Mouse (Mus musculus) midbrain, embryonic 14.5 days (tissue): ENCODE results near the gene Slc6a19. TPM values are rescaled to one million over a fixed set of nuclear protein-coding genes. Genes with fewer than 3 reads are reported as not detected.
"Not testable (repeated sequence)": the region's sequence is repeated elsewhere in the genome, so short reads cannot be mapped to it uniquely, and the experiment has no call there.

Source experiments
- ATAC-seq: fragments of 200-750 bp; cut with Nextera tagmentation; 2 replicates; pipeline ENCODE4 v1.8.0; 2017; ENCODE audit warnings: moderate number of reproducible peaks, moderate library complexity; ENCODE audit not compliant: low FRiP score, low TSS enrichment
- DNase-seq: peaks from one replicate; pipeline ENCODE4 v3.0.0-alpha.2; 2015
- H3K27ac ChIP-seq: fragments of 300-500 bp; sonication (generic); replicated peaks from 2 replicates; pipeline ENCODE4 v1.5.1; 2014; ENCODE audit warnings: mild to moderate bottlenecking, low read depth, low read length, moderate library complexity
- H3K27me3 ChIP-seq: fragments of 300-500 bp; sonication (generic); 2 replicates; pipeline ENCODE4 v1.6.1; 2014; ENCODE audit warnings: low read length, control low read depth, mixed read lengths; ENCODE audit not compliant: control insufficient read depth, insufficient read depth
- H3K36me3 ChIP-seq: fragments of 300-500 bp; sonication (generic); 2 replicates; pipeline ENCODE4 v1.6.1; 2014; ENCODE audit warnings: low read length, control low read depth; ENCODE audit not compliant: control insufficient read depth, insufficient read depth
- H3K4me1 ChIP-seq: fragments of 300-500 bp; sonication (generic); 2 replicates; pipeline ENCODE4 v1.6.1; 2014; ENCODE audit warnings: mild to moderate bottlenecking, antibody characterized with exemption, low read length, control low read depth; ENCODE audit not compliant: control insufficient read depth, insufficient read depth
- H3K4me2 ChIP-seq: fragments of 300-500 bp; sonication (generic); 2 replicates; pipeline ENCODE4 v1.6.1; 2014; ENCODE audit warnings: mild to moderate bottlenecking, low read length, moderate library complexity
- H3K4me3 ChIP-seq: fragments of 300-500 bp; sonication (generic); replicated peaks from 2 replicates; pipeline ENCODE4 v1.5.1; 2014; ENCODE audit warnings: low read depth, low read length
- H3K9ac ChIP-seq: fragments of 300-500 bp; sonication (generic); replicated peaks from 2 replicates; pipeline ENCODE4 v1.6.1; 2014; ENCODE audit warnings: mild to moderate bottlenecking, low read length, moderate library complexity
- H3K9me3 ChIP-seq: fragments of 300-500 bp; sonication (generic); 2 replicates; pipeline ENCODE4 v1.6.1; 2016; ENCODE audit warnings: low read length, control low read depth, mixed read lengths; ENCODE audit not compliant: control insufficient read depth
- WGBS: fragments of 180-500 bp; shearing (Covaris S2); extraction: QIAGEN DNeasy Blood & Tissue Kit; methylation state at CpG from one replicate; pipeline ENCODE4 v1.1.7; 2014; 5-methylcytosine and 5-hydroxymethylcytosine counted together
- polyA plus RNA-seq: library from polyadenylated mRNA; unstranded; fragments of >200 nt; fragmentation: Nextera tagmentation; extraction: Ambion mirVana; gene quantifications from 2 replicates; pipeline ENCODE4 v1.2.1, GENCODE M21; 2014

The Slc6a19 gene
- polyA plus RNA-seq: 0.18 and 0.19 TPM in 2 replicates

DNA sequence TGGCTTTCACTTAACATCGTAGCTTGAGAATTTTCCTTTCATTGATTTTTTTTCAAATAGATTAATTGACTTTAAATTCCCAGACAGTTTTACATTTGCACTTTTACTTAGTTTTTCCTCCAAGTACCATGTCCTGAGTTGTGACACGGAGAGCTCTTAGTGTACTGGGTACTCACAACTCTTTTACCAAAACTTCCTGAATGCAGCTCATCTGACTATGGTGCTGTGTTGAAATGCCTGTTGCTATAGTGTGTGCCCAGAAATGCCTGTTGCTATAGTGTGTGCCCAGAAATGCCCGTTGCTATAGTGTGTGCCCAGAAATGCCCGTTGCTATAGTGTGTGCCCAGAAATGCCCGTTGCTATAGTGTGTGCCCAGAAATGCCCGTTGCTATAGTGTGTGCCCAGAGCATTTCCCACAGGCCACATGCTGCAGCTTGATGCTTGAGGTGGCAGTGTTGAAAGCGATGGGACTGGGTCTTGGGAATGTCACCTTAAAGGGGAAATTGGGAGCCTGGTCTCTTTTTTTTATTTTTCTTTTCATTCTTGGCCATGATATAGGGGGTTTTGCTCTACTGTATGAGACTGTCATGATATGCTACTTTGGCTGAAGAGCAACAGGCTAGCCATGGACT lies at the start of gene Slc6a19:
Gene Slc6a19, minus strand, starts transcription at position 172 of the 632 bp plus-strand sequence.
- no peak for DNase-seq
- no peak for ATAC-seq
- Histone ChIP-seq H3K9me3 (no peaks in the 10 kb centered on the region), H3K4me2 (no peak within 1 kb of the TSS), H3K27me3 (no peaks in the 10 kb centered on the region), H3K9ac (no peak within 1 kb of the TSS), H3K4me3 (no peak within 1 kb of the TSS), H3K4me1 (no peaks in the 10 kb centered on the region), H3K36me3 (no peaks in the 10 kb centered on the region), H3K27ac (no peak within 1 kb of the TSS)
- 83% methylated on average over 7 of the region's 7 CpGs for WGBS

DNA sequence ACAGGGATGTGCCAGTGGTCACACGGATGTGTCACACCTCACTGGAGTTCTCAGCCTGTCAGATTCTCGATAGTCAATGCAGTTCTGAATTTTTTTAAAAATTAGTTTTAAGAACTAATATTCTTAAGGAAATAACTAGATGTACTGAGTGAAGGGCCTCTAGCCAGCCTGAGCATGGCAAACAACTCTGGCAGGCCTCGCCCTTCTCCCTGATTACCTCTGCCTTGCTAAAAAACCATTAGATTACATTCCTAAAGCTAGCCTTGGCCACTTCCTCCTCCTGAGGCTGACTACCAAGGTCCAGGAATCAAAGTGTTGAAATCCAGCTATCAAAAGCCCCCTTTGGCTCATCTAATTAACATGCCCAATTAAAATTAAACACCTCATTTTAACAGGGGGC lies 46.6 kb upstream of the Slc6a19 start:
- H3K36me3 ChIP-seq: no peaks in the 10 kb centered on the region
- H3K4me2 ChIP-seq: no peak overlapping the region
- no peak overlapping the region for H3K27ac ChIP-seq
- no peak overlapping the region for H3K4me3 ChIP-seq
- H3K27me3 ChIP-seq: no peaks in the 10 kb centered on the region
- H3K9ac ChIP-seq: no peak overlapping the region
- DNase-seq (no peak), ATAC-seq (no peak)
- H3K4me1 ChIP-seq: no peaks in the 10 kb centered on the region
- 94% methylated on average over 3 of the region's 3 CpGs for WGBS
- no peaks in the 10 kb centered on the region for H3K9me3 ChIP-seq

DNA sequence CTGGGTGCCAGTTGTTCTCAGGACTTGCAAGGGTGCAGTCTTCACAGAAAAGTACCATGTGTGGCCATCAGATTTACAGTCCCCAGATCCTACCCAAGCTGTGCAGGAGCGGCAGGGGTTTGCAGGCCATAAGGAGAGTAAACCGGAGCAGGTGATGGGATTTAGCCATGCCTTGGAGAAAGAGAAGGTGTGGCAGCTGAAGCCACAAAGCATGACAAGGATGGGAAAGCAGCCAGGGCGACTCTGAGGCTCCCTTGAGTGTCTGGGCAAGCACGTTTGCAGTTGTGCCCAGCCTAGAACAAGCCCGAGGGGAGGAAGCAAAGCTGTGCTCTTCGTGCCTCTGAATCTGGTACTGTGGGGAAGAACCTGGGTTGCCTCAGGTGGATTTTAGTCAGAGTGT lies 45.8 kb upstream of the Slc6a19 start:
- ATAC-seq (no peak), DNase-seq (no peak)
- Histone ChIP-seq H3K9ac (no peak overlapping the region), H3K4me2 (no peak overlapping the region), H3K27ac (no peak overlapping the region), H3K36me3 (no peaks in the 10 kb centered on the region), H3K4me3 (no peak overlapping the region), H3K27me3 (no peaks in the 10 kb centered on the region), H3K9me3 (no peaks in the 10 kb centered on the region), H3K4me1 (no peaks in the 10 kb centered on the region)
- WGBS: 55% methylated on average over 6 of the region's 6 CpGs

DNA sequence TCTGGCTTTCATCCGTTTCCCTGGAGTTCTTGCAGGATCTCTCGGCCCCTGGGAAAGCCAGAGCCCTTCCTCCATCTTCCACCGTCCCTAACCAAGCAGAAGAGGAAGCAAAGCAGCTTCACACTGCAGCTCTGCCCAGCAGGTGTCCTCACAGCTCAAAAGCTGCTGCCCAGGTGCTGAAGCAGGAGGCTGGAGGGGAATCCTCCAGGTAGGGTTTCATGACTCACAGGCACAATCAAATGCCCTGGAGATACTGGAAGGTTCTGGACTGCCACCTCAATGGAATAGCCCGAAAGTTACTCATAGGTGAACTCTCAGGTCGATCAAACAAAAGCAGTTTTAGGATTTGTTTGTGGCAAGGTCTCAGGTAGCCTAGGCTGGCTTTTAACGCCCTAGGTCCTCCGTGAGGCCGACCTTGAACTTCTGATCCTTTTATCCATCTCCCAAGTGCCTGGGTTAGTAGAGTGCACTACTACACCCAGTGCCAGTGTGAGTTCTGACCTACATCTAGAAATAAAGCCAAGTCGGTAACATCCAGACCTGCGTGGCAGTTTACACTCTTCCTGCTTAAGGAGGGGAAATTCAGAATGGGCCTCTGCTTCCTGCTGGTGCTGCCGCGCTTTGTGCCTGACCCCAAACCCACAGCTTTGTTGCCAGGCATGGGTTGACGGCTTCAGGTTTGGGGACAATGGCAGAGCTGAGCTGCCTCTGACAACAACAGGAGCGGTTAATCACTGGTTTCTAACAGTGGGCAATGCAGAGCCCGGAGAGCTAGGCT lies 44.2 kb upstream of the Slc6a19 start:
- Histone ChIP-seq H3K36me3 (no peaks in the 10 kb centered on the region), H3K9ac (no peak overlapping the region), H3K27me3 (no peaks in the 10 kb centered on the region), H3K4me1 (no peaks in the 10 kb centered on the region), H3K9me3 (no peaks in the 10 kb centered on the region), H3K4me3 (no peak overlapping the region), H3K27ac (no peak overlapping the region), H3K4me2 (no peak overlapping the region)
- WGBS: 28% methylated on average over 15 of the region's 15 CpGs
- DNase-seq (peak; percentile 33), ATAC-seq (no peak)

DNA sequence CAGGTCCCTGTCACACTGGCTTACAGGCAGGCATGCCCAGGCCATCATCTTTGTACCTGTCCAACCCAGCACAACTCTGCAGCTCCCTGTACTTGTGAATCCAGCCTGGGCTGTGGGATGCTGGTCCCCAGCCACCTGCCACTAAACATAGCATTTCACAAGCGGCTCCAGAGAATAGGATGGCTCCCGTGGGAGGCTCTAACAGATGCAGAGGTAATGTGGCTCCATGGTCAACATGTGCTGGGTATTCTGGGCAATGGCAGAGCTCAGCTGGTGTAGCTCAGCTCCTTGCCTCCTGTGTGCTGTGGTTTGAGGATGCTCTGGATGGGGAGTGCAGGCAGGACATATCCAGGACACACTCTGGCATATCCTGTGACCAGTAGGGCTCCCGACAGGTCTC lies 39.0 kb upstream of the Slc6a19 start:
- ATAC-seq: no peak
- no peaks in the 10 kb centered on the region for H3K9me3 ChIP-seq
- WGBS: 75% methylated on average over 3 of the region's 3 CpGs

DNA sequence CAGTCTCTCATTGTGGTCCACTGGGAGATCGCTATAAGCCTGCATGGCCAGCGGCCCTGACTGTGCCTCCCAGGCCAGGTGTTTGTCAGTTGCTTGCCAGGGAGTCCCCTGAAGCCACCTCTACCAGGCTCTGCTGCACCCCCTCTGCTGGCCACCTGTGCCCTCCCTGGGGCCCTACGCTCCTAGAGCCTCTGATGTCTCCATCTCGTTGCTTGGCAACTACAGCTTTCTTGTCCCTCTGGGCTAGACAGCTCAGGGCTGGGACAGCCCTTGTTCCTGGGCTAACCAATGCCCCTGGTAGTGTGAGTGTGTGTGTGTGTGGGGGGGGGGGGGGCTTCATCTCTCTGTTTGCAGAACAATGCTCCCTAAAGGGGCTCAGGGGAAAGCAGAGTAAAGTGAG lies 38.3 kb upstream of the Slc6a19 start:
- DNase-seq: peak; percentile 39
- 33% methylated on average over 4 of the region's 4 CpGs for WGBS

More for the DNA sequence above, 39.0 kb upstream of the Slc6a19 start:
- Histone ChIP-seq H3K9ac (no peak overlapping the region), H3K27ac (no peak overlapping the region), H3K36me3 (no peaks in the 10 kb centered on the region), H3K4me2 (no peak overlapping the region), H3K4me3 (no peak overlapping the region), H3K4me1 (peaks cover 10% of the 10 kb centered on the region), H3K27me3 (no peaks in the 10 kb centered on the region)
- no peak for DNase-seq

DNA sequence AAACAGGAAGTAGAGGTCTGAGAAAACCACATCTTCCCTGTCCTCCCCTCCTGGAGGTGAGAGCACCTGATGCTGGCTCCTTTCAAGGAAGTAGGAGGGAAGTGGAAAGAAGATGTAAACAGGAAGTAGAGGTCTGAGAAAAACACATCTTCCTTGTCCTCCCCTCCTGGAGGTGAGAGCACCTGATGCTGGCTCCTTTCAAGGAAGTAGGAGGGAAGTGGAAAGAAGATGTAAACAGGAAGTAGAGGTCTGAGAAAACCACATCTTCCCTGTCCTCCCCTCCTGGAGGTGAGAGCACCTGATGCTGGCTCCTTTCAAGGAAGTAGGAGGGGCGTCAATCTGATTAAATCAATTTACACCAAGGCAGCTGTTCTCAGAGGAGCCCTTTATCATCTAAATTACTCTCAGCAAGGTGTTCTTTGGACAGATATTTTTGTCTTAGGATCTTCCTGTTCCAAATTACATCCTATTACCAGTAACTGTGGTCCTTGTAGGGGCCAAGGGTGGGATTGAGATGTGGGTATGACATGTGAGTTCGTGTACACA lies 35.8 kb upstream of the Slc6a19 start:
- H3K9ac ChIP-seq, H3K27ac ChIP-seq, H3K4me3 ChIP-seq, H3K4me1 ChIP-seq, H3K9me3 ChIP-seq, H3K36me3 ChIP-seq, H3K27me3 ChIP-seq, ATAC-seq, DNase-seq, H3K4me2 ChIP-seq: not testable (repeated sequence)
- 63% methylated on average over 2 of the region's 2 CpGs for WGBS

More for the DNA sequence above, 38.3 kb upstream of the Slc6a19 start:
- no peaks in the 10 kb centered on the region for H3K36me3 ChIP-seq
- 0 out of 2 replicates have a peak, but pooled peaks have one; percentile 58 for ATAC-seq
- no peak overlapping the region for H3K9ac ChIP-seq
- no peaks in the 10 kb centered on the region for H3K9me3 ChIP-seq
- H3K4me3 ChIP-seq: no peak overlapping the region
- peaks cover 10% of the 10 kb centered on the region for H3K4me1 ChIP-seq
- no peak overlapping the region for H3K27ac ChIP-seq
- H3K4me2 ChIP-seq: no peak overlapping the region
- H3K27me3 ChIP-seq: no peaks in the 10 kb centered on the region

DNA sequence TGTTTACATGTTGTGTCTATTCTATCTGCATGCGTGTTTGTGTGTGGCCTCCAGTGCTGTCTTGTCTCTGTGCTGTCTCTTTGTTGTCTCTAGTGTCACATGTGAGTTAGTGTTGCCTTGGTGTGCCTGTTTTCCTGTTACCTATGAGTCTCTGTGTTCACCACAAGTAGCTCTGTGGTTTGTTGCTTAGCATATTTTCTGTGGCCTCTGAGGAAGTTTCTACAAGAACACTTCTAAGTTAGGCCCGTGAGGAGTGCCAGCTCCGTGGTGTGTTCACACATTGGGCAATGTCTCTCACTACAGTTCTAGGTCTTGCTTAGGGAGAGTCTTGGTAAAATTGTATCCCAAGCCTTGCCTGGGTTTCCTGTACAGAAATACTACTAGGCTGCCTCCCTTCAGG lies 32.3 kb upstream of the Slc6a19 start:
- Histone ChIP-seq H3K4me2 (no peak overlapping the region), H3K9me3 (no peaks in the 10 kb centered on the region), H3K4me1 (peaks cover 7% of the 10 kb centered on the region; the same call in 1 of the 2 replicates), H3K27ac (no peak overlapping the region), H3K9ac (no peak overlapping the region), H3K36me3 (no peaks in the 10 kb centered on the region), H3K27me3 (peaks cover 20% of the 10 kb centered on the region; the same call in 1 of the 2 replicates), H3K4me3 (no peak overlapping the region)
- ATAC-seq (no peak), DNase-seq (no peak)
- 93% methylated on average over 3 of the region's 3 CpGs for WGBS
